Mouse (Mus musculus) midbrain, embryonic 12.5 days (tissue): ENCODE data around the gene Polr2m. TPM values are rescaled to one million over a fixed set of nuclear protein-coding genes. Genes with fewer than 3 reads are reported as not detected.
A peak's percentile ranks its signal among the peaks of the same experiment; 100 is the strongest.
"Not testable (repeated sequence)": the region's sequence is repeated elsewhere in the genome, so short reads cannot be mapped to it uniquely, and the experiment has no call there.

ENCODE experiments used
- ATAC-seq: fragments of 200-750 bp; cut with Nextera tagmentation; 2 replicates; pipeline ENCODE4 v1.8.0; 2017; ENCODE audit warnings: low read depth, moderate TSS enrichment, moderate library complexity; ENCODE audit not compliant: low FRiP score
- H3K27ac ChIP-seq: fragments of 300-500 bp; sonication (generic); replicated peaks from 2 replicates; pipeline ENCODE4 v1.5.1; 2016; ENCODE audit warnings: mild to moderate bottlenecking
- H3K27me3 ChIP-seq: fragments of 300-500 bp; sonication (generic); 2 replicates; pipeline ENCODE4 v1.6.1; 2016; ENCODE audit warnings: mild to moderate bottlenecking
- H3K36me3 ChIP-seq: fragments of 300-500 bp; sonication (generic); 2 replicates; pipeline ENCODE4 v1.6.1; 2016
- H3K4me1 ChIP-seq: fragments of 300-500 bp; sonication (generic); 2 replicates; pipeline ENCODE4 v1.6.1; 2016
- H3K4me2 ChIP-seq: fragments of 300-500 bp; sonication (generic); replicated peaks from 2 replicates; pipeline ENCODE4 v1.6.1; 2016; ENCODE audit warnings: mild to moderate bottlenecking, moderate library complexity
- H3K4me3 ChIP-seq: fragments of 300-500 bp; sonication (generic); 2 replicates; pipeline ENCODE4 v1.5.1; 2016; ENCODE audit warnings: mild to moderate bottlenecking
- H3K9ac ChIP-seq: fragments of 300-500 bp; sonication (generic); replicated peaks from 2 replicates; pipeline ENCODE4 v1.6.1; 2016; ENCODE audit warnings: mild to moderate bottlenecking, moderate library complexity
- H3K9me3 ChIP-seq: fragments of 300-500 bp; sonication (generic); 2 replicates; pipeline ENCODE4 v1.6.1; 2016; ENCODE audit warnings: mild to moderate bottlenecking
- WGBS: fragments of 180-500 bp; shearing (Covaris S2); methylation state at CpG from one replicate; pipeline ENCODE4 v1.1.7; 2016; 5-methylcytosine and 5-hydroxymethylcytosine counted together
- polyA plus RNA-seq: library from polyadenylated mRNA; unstranded; fragments of >200 nt; fragmentation: Nextera tagmentation; extraction: Ambion mirVana; gene quantifications from 2 replicates; pipeline ENCODE4 v1.2.1, GENCODE M21; 2016

The Polr2m gene
- polyA plus RNA-seq, 1 experiment from 2014 or later, result 468 TPM

- WGBS, result 51% methylated on average over 5 of the region's 5 CpGs
- Histone ChIP-seq H3K4me2 (no peak overlapping the region), H3K9ac (no peak overlapping the region), H3K27me3 (peaks cover 9% of the 10 kb centered on the region; the same call in 1 of the 2 replicates), H3K4me1 (0 out of 2 replicates have a peak, but pooled peaks cover 3% of the 10 kb centered on the region), H3K27ac (no peak overlapping the region), H3K36me3 (no peaks in the 10 kb centered on the region), H3K4me3 (no peak overlapping the region), H3K9me3 (no peaks in the 10 kb centered on the region)
- ATAC-seq, result no peak
These were observed 8.0 kb upstream of the Polr2m start for GRCm38 (mm10) chr9:71493771-71494170.

- Histone ChIP-seq H3K27ac (no peak overlapping the region), H3K4me2 (no peak overlapping the region), H3K27me3 (peaks cover 18% of the 10 kb centered on the region; the same call in 1 of the 2 replicates), H3K4me1 (0 out of 2 replicates have a peak, but pooled peaks cover 3% of the 10 kb centered on the region), H3K36me3 (no peaks in the 10 kb centered on the region), H3K9me3 (no peaks in the 10 kb centered on the region), H3K4me3 (no peak overlapping the region), H3K9ac (no peak overlapping the region)
- ATAC-seq, result no peak
- WGBS, result 72% methylated on average over 15 of the region's 15 CpGs
These were observed 6.7 kb upstream of the Polr2m start for GRCm38 (mm10) chr9:71492296-71493025.

- 0 out of 2 replicates have a peak, but pooled peaks cover 3% of the 10 kb centered on the region for H3K4me1 ChIP-seq
- H3K9ac ChIP-seq, result no peak overlapping the region
- WGBS, result 56% methylated on average over 3 of the region's 3 CpGs
- H3K27ac ChIP-seq, result no peak overlapping the region
- peaks cover 18% of the 10 kb centered on the region; the same call in 1 of the 2 replicates for H3K27me3 ChIP-seq
- ATAC-seq, result no peak
- H3K4me3 ChIP-seq, result no peak overlapping the region
- no peaks in the 10 kb centered on the region for H3K9me3 ChIP-seq
- no peaks in the 10 kb centered on the region for H3K36me3 ChIP-seq
- no peak overlapping the region for H3K4me2 ChIP-seq
These were observed 4.3 kb upstream of the Polr2m start for GRCm38 (mm10) chr9:71490076-71490475.

- Histone ChIP-seq H3K27ac (no peak overlapping the region), H3K9ac (no peak overlapping the region; the same call in 1 of the 2 replicates), H3K36me3 (peaks cover 26% of the 10 kb centered on the region), H3K9me3 (no peaks in the 10 kb centered on the region), H3K4me3 (peak overlapping the region; percentile 96), H3K4me1 (peaks cover 17% of the 10 kb centered on the region), H3K4me2 (0 out of 2 replicates have a peak overlapping the region, but pooled peaks have one; percentile 25), H3K27me3 (peaks cover 18% of the 10 kb centered on the region; the same call in 1 of the 2 replicates)
- peak; percentile 56; the same call in 1 of the 2 replicates for ATAC-seq
- WGBS, result 42% methylated on average over 7 of the region's 7 CpGs
These were observed 392 bp upstream of the Polr2m start for GRCm38 (mm10) chr9:71486127-71486526.

- peak overlapping the region; percentile 99 for H3K9ac ChIP-seq
- peaks cover 17% of the 10 kb centered on the region for H3K4me1 ChIP-seq
- peak overlapping the region; percentile 96 for H3K4me3 ChIP-seq
- peak overlapping the region; percentile 59 for H3K4me2 ChIP-seq
- peak overlapping the region; percentile 90 for H3K27ac ChIP-seq
- no peak for ATAC-seq
- H3K27me3 ChIP-seq, result peaks cover 14% of the 10 kb centered on the region; the same call in 1 of the 2 replicates
- WGBS, result 3% methylated on average over 14 of the region's 14 CpGs
- peaks cover 37% of the 10 kb centered on the region for H3K36me3 ChIP-seq
- no peaks in the 10 kb centered on the region for H3K9me3 ChIP-seq
These were observed 762 bp downstream of the Polr2m start for GRCm38 (mm10) chr9:71484871-71485474.

- H3K9ac ChIP-seq, H3K9me3 ChIP-seq, H3K27me3 ChIP-seq, H3K27ac ChIP-seq, ATAC-seq: not testable (repeated sequence)
- peaks cover 17% of the 10 kb centered on the region for H3K4me1 ChIP-seq
- H3K4me2 ChIP-seq, result peak overlapping the region; percentile 59
- peaks cover 48% of the 10 kb centered on the region for H3K36me3 ChIP-seq
- WGBS, result 92% methylated on average over 7 of the region's 7 CpGs
- peak overlapping the region; percentile 96; the same call in 1 of the 2 replicates for H3K4me3 ChIP-seq
These were observed 1.9 kb downstream of the Polr2m start for GRCm38 (mm10) chr9:71483872-71484271.

- peaks cover 81% of the 10 kb centered on the region for H3K36me3 ChIP-seq
- WGBS, result 93% methylated on average over 2 of the region's 2 CpGs
These were observed 5.4 kb downstream of the Polr2m start for GRCm38 (mm10) chr9:71480305-71480704.

GRCm38 (mm10) chr9:71479413-71479812 lies 6.3 kb downstream of the Polr2m start:
- Histone ChIP-seq H3K9me3 (no peaks in the 10 kb centered on the region), H3K4me3 (no peak overlapping the region), H3K27ac (no peak overlapping the region), H3K4me2 (no peak overlapping the region), H3K27me3 (no peaks in the 10 kb centered on the region), H3K9ac (no peak overlapping the region), H3K36me3 (peaks cover 90% of the 10 kb centered on the region), H3K4me1 (peaks cover 13% of the 10 kb centered on the region)
- ATAC-seq, result no peak
- 95% methylated on average over 9 of the region's 9 CpGs for WGBS

More at GRCm38 (mm10) chr9:71480305-71480704, 5.4 kb downstream of the Polr2m start:
- H3K27ac ChIP-seq, result no peak overlapping the region
- H3K4me1 ChIP-seq, result peaks cover 17% of the 10 kb centered on the region
- H3K4me3 ChIP-seq, result no peak overlapping the region
- H3K27me3 ChIP-seq, result no peaks in the 10 kb centered on the region
- H3K9ac ChIP-seq, result no peak overlapping the region
- no peak for ATAC-seq
- H3K9me3 ChIP-seq, result no peaks in the 10 kb centered on the region
- no peak overlapping the region for H3K4me2 ChIP-seq

- peaks cover 6% of the 10 kb centered on the region; the same call in 1 of the 2 replicates for H3K4me1 ChIP-seq
- H3K4me3 ChIP-seq, result no peak overlapping the region
- no peaks in the 10 kb centered on the region for H3K27me3 ChIP-seq
- no peak overlapping the region for H3K27ac ChIP-seq
- H3K4me2 ChIP-seq, result no peak overlapping the region
- WGBS, result 96% methylated on average over 7 of the region's 7 CpGs
- H3K36me3 ChIP-seq, result peaks cover 94% of the 10 kb centered on the region
- no peaks in the 10 kb centered on the region for H3K9me3 ChIP-seq
- H3K9ac ChIP-seq, result no peak overlapping the region
- ATAC-seq, result no peak
These were observed 7.1 kb downstream of the Polr2m start for GRCm38 (mm10) chr9:71478596-71478995.

GRCm38 (mm10) chr9:71476601-71477000 lies 9.1 kb downstream of the Polr2m start:
- H3K27ac ChIP-seq, result no peak overlapping the region
- WGBS, result 96% methylated on average over 3 of the region's 3 CpGs

GRCm38 (mm10) chr9:71475536-71475935 lies 10.2 kb downstream of the Polr2m start:
- Histone ChIP-seq H3K36me3 (peaks cover 68% of the 10 kb centered on the region), H3K4me1 (no peaks in the 10 kb centered on the region), H3K27ac (no peak overlapping the region), H3K4me3 (no peak overlapping the region), H3K9ac (no peak overlapping the region), H3K9me3 (no peaks in the 10 kb centered on the region), H3K4me2 (no peak overlapping the region), H3K27me3 (no peaks in the 10 kb centered on the region)
- WGBS, result 91% methylated on average over 4 of the region's 4 CpGs
- no peak for ATAC-seq

More at GRCm38 (mm10) chr9:71476601-71477000, 9.1 kb downstream of the Polr2m start:
- Histone ChIP-seq H3K4me2 (no peak overlapping the region), H3K4me3 (no peak overlapping the region), H3K36me3 (peaks cover 78% of the 10 kb centered on the region), H3K4me1 (no peaks in the 10 kb centered on the region), H3K9ac (no peak overlapping the region), H3K27me3 (no peaks in the 10 kb centered on the region), H3K9me3 (no peaks in the 10 kb centered on the region)
- ATAC-seq, result no peak

- Histone ChIP-seq H3K9ac (no peak overlapping the region), H3K4me2 (no peak overlapping the region), H3K4me3 (no peak overlapping the region), H3K9me3 (no peaks in the 10 kb centered on the region), H3K27me3 (no peaks in the 10 kb centered on the region), H3K36me3 (no peaks in the 10 kb centered on the region), H3K27ac (no peak overlapping the region), H3K4me1 (no peaks in the 10 kb centered on the region)
- ATAC-seq, result no peak
- WGBS, result 83% methylated on average over 4 of the region's 4 CpGs
These were observed 18.3 kb downstream of the Polr2m start for GRCm38 (mm10) chr9:71467434-71467833.
